Mouse (Mus musculus): ENCODE results near the gene Palm3. TPM values are rescaled to one million over a fixed set of nuclear protein-coding genes. Genes with fewer than 3 reads are reported as not detected.

Palm3 gene
- polyA plus RNA-seq (2012; ENCODE audit: low replicate concordance), result 0.13 and 0.14 TPM in 2 replicates

GRCm38 (mm10) chr8:84021096-84021495 is at the start of gene Palm3:
Palm3 (plus strand) TSS chr8:84021471.

GRCm38 (mm10) chr8:83972150-83973120 is 48.8 kb upstream of the Palm3 start, which contains the start of gene Prkaca:
Prkaca (plus strand) TSS chr8:83972993.

GRCm38 (mm10) chr8:83997511-83998141 is 23.6 kb upstream of the Palm3 start, which contains the start of gene Samd1:
Samd1 (plus strand) TSS chr8:83997672.

GRCm38 (mm10) chr8:84001281-84002000 is 19.8 kb upstream of the Palm3 start, which contains the start of gene 1700067K01Rik:
1700067K01Rik (plus strand) TSS chr8:84001502.

GRCm38 (mm10) chr8:84011705-84012498 is 9.4 kb upstream of the Palm3 start, which contains the start of gene 2210011C24Rik:
2210011C24Rik (minus strand) TSS chr8:84012171.

DNA sequence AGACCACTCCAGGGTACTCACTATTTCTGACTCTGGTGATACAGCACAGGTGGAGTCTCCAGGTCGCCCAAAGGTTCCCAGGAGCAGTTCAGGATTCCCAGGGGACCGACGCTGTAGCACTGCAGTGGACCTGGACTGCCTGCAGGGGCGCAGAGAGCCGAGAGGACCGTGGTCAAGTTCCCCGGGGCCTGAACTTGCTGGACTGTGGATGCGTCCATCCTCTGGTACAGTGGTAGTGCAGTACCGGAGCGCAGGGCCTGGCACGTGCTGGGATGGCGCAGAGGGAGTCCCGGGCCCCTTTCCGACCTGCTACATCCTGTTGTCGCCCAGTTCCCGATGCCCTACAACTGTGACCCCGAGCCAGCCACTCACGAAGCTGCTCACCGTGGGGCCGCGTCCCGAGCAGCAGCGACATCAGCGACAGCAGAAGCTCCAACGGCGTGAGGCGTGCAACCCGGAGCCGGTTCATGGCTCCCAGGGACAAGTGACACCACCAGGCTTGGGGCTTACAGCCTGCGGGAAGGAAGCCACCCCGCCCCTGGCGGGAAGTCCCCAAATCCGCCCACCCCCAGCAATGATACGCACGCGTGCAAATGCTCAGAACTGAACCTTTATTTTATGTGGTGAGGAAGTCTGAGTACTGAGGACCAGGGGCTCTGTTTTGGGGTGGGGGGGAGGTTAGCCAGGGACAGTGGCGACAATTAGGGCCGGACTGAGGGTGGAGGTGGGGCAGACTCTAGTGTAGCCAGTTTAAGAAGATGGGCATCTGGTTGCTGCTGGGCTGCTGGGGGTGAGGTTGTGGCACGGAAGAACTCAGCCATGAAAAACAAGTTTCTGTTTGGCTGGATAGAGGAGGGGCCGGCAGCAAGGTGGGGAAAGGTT is 21.0 kb downstream of the Palm3 start, which contains the start of gene Il27ra:
TSS of gene Il27ra (minus strand) at position 524 of the 882 bp plus-strand sequence.

GRCm38 (mm10) chr8:84044900-84045299 is 23.6 kb downstream of the Palm3 start, which contains the start of gene Rln3:
Rln3 (minus strand) TSS chr8:84045000.

DNA sequence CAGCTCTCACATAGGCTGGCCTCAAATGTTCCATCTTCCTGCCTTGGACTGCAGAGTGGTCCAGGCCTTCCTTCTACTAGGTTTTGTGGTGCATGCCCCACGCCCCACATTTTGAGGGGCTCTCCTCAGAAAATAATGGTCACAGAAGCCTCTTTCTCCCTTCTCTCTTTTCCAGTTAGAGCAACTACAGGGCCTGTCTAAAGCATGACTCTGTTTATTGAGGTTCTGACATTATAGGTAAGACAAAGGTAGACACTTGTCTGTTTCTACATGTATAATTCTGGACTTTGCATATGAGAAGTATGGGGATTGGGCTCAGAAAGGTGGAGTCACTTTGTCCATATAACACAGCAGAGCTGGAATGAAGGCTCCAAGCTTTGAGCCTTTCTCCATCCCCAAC is 43.8 kb downstream of the Palm3 start, which contains the start of gene Gm10643:
TSS of gene Gm10643 (minus strand) at position 101 of the 400 bp plus-strand sequence.

GRCm38 (mm10) chr8:84066291-84066930 is 45.1 kb downstream of the Palm3 start, which contains the start of gene Rfx1:
Rfx1 (plus strand) TSS chr8:84066834.

Other genes with a start within 250 kb of the Palm3 start
- gene Adgrl1, start 121.4 kb upstream of the Palm3 start, polyA plus RNA-seq (2012; ENCODE audit: low replicate concordance), result 9.4 and 20.9 TPM in 2 replicates
- gene Gm10644, start 66.3 kb upstream of the Palm3 start, polyA plus RNA-seq (2012; ENCODE audit: low replicate concordance), result 0.90 and 1.4 TPM in 2 replicates
- 5.2 and 56.2 TPM in 2 replicates for gene Asf1b, start 66.0 kb upstream of the Palm3 start, polyA plus RNA-seq (2012; ENCODE audit: low replicate concordance)
- gene Prkaca, start 48.5 kb upstream of the Palm3 start, polyA plus RNA-seq (2012; ENCODE audit: low replicate concordance), result 22.7 and 25.1 TPM in 2 replicates
- 77.6 and 95.6 TPM in 2 replicates for gene Samd1, start 23.8 kb upstream of the Palm3 start, polyA plus RNA-seq (2012; ENCODE audit: low replicate concordance)
- 0.76 and 0.78 TPM in 2 replicates for gene 1700067K01Rik, start 20.0 kb upstream of the Palm3 start, polyA plus RNA-seq (2012; ENCODE audit: low replicate concordance)
- 0.22 and 3.9 TPM in 2 replicates for gene 2210011C24Rik, start 9.3 kb upstream of the Palm3 start, polyA plus RNA-seq (2012; ENCODE audit: low replicate concordance)
- gene Il27ra, start 21.1 kb downstream of the Palm3 start, polyA plus RNA-seq (2012; ENCODE audit: low replicate concordance), result 67.1 and 69.8 TPM in 2 replicates
- gene Rln3, start 23.5 kb downstream of the Palm3 start, polyA plus RNA-seq (2012; ENCODE audit: low replicate concordance), result 3.7 and 4.7 TPM in 2 replicates
- 0.11 and 0.15 TPM in 2 replicates for gene Gm10643, start 43.7 kb downstream of the Palm3 start, polyA plus RNA-seq (2012; ENCODE audit: low replicate concordance)
- gene Rfx1, start 45.4 kb downstream of the Palm3 start, polyA plus RNA-seq (2012; ENCODE audit: low replicate concordance), result 87.3 and 149 TPM in 2 replicates
- gene Dcaf15, start 83.3 kb downstream of the Palm3 start, polyA plus RNA-seq (2012; ENCODE audit: low replicate concordance), result 61.7 and 152 TPM in 2 replicates
- gene Podnl1, start 104.5 kb downstream of the Palm3 start, polyA plus RNA-seq (2012; ENCODE audit: low replicate concordance), result 15.7 and 34.9 TPM in 2 replicates
- 37.2 and 82.2 TPM in 2 replicates for gene Cc2d1a, start 126.5 kb downstream of the Palm3 start, polyA plus RNA-seq (2012; ENCODE audit: low replicate concordance)
- gene 4930432K21Rik, start 126.6 kb downstream of the Palm3 start, polyA plus RNA-seq (2012; ENCODE audit: low replicate concordance), result 1.4 and 1.5 TPM in 2 replicates
- 0.42 and 0.59 TPM in 2 replicates for gene Nanos3, start 163.7 kb downstream of the Palm3 start, polyA plus RNA-seq (2012; ENCODE audit: low replicate concordance)
- gene Zswim4, start 215.6 kb downstream of the Palm3 start, polyA plus RNA-seq (2012; ENCODE audit: low replicate concordance), result 18.1 and 26.1 TPM in 2 replicates
- gene D8Ertd738e, start 228.2 kb downstream of the Palm3 start, polyA plus RNA-seq (2012; ENCODE audit: low replicate concordance), result 192 and 194 TPM in 2 replicates
- 25.3 and 68.4 TPM in 2 replicates for gene Mri1, start 235.9 kb downstream of the Palm3 start, polyA plus RNA-seq (2012; ENCODE audit: low replicate concordance)
- gene Ccdc130, start 248.9 kb downstream of the Palm3 start, polyA plus RNA-seq (2012; ENCODE audit: low replicate concordance), result 19.7 and 21.2 TPM in 2 replicates

Measured in hematopoietic multipotent progenitor cell, adult 10-12 weeks (in vitro differentiated cells).